Mouse (Mus musculus): ENCODE results near the gene Nlrp6.

DNA sequence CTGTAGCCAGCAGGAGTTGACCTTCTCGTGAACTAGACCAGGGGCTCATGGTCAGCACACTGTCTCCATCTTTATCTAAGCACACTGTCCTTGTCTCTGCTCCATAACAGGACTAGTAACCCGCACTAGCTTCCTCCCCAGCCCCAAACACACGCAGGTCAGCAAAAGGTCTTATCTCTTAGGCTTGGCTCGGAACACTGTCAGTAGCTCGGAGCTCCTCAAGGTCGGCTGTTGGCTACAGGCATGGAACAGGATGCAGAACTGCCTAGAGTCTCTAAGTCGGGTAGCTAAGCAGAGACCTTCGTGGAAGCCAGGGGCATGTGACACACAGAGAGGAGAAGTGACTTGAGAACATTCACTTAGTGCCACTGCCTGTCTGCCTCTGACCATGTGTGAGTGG lies 27.5 kb downstream of the Nlrp6 start:
- no peak for TF ChIP-seq CTCF (IDR thresholded peaks at IDR 0.05; ENCODE audit: borderline replicate concordance, insufficient read depth, low read length)
- TF ChIP-seq POLR2A (IDR thresholded peaks at IDR 0.05; ENCODE audit: low read depth, low read length) = no peak

Measured in embryonic fibroblast, embryonic 13.5 days (primary cell).